Comparison of ENCODE assay signal across 19 mouse cellular contexts in genomic region chr4:107336356-107336755, GRCm38 (mm10). TPM values are rescaled to one million over a fixed set of nuclear protein-coding genes. Genes with fewer than 3 reads are reported as not detected.
"Had no signal": no experiment of that assay in that cellular context is flagged by ENCODE, and none has a peak within 500 bp of the region (broad histone marks: within the 10 kb centered on the region; RNA-seq: fewer than 3 reads in every experiment).

No protein-coding gene starts in this region.

- H3K27ac ChIP-seq: midbrain, embryonic 10.5 days; midbrain, embryonic 12.5 days; neural tube, embryonic 13.5 days; neural tube, embryonic 15.5 days; stomach, embryonic 15.5 days; stomach, postnatal 0 days had no signal

- H3K27me3 ChIP-seq: midbrain, embryonic 12.5 days; neural tube, embryonic 13.5 days; neural tube, embryonic 15.5 days; stomach, embryonic 15.5 days had no signal

- H3K4me2 ChIP-seq: lung, embryonic 14.5 days; midbrain, embryonic 12.5 days; neural tube, embryonic 13.5 days; neural tube, embryonic 15.5 days; stomach, embryonic 15.5 days had no signal

- H3K36me3 ChIP-seq: neural tube, embryonic 15.5 days had no signal

- H3K4me1 ChIP-seq: neural tube, embryonic 15.5 days; stomach, embryonic 15.5 days had no signal

- H3K9ac ChIP-seq: lung, embryonic 14.5 days; midbrain, embryonic 12.5 days; neural tube, embryonic 13.5 days; neural tube, embryonic 15.5 days; stomach, embryonic 15.5 days had no signal

- H3K4me3 ChIP-seq: midbrain, embryonic 10.5 days; midbrain, embryonic 12.5 days; myocyte; neural tube, embryonic 13.5 days; neural tube, embryonic 15.5 days; stomach, embryonic 15.5 days had no signal

- ATAC-seq: midbrain, embryonic 16.5 days had no signal

- DNase-seq: lung, adult 18-20 months; lung, embryonic 14.5 days; lung, postnatal 10 days; lung, postnatal 4 days; midbrain, embryonic 14.5 days; right cerebral cortex, postnatal 14 days; thymus, adult 2 months; thymus, postnatal 25 days; thymus, postnatal 4 days had no signal

- H3K9me3 ChIP-seq: midbrain, embryonic 12.5 days; neural tube, embryonic 13.5 days; neural tube, embryonic 15.5 days; stomach, embryonic 15.5 days had no signal

RNA-seq across cellular contexts. Expression of gene Dio1, which starts 29.4 kb away (rescaled TPM):
- polyA plus RNA-seq: lung, embryonic 14.5 days; midbrain, embryonic 10.5 days; midbrain, embryonic 12.5 days; midbrain, embryonic 14.5 days; midbrain, embryonic 16.5 days; myocyte; neural tube, embryonic 11.5 days; neural tube, embryonic 13.5 days; neural tube, embryonic 15.5 days; urinary bladder, adult 2 months had no signal
